Mouse (Mus musculus): ENCODE results near the gene C2cd3. TPM values are rescaled to one million over a fixed set of nuclear protein-coding genes. Genes with fewer than 3 reads are reported as not detected.

Gene C2cd3
- polyA plus RNA-seq, 1 experiment, result 28.9 TPM

GRCm38 (mm10) chr7:100501844-100502373 lies 129.9 kb downstream of the C2cd3 start:
- Histone ChIP-seq H3K9ac (ENCODE audit: low read depth, poor library complexity, severe bottlenecking) (no peak overlapping the region), H3K4me3 (ENCODE audit: low read depth, low read length) (no peak overlapping the region), H3K27ac (ENCODE audit: insufficient read depth, low read length) (peak overlapping the region; percentile 80), H3K27me3 (ENCODE audit: control insufficient read depth, insufficient read depth, low read length, poor library complexity, severe bottlenecking) (no peaks in the 10 kb centered on the region), H3K4me1 (ENCODE audit: control insufficient read depth, insufficient read depth, low read length) (peaks cover 14% of the 10 kb centered on the region), H3K9me3 (replicated peaks; ENCODE audit: control insufficient read depth, insufficient read depth, low read length, poor library complexity, severe bottlenecking) (no peaks in the 10 kb centered on the region), H3K36me3 (ENCODE audit: control insufficient read depth, insufficient read depth, low read length, poor library complexity, severe bottlenecking) (peaks cover 19% of the 10 kb centered on the region)
- no peak; the same call in 1 of the 2 replicates for TF ChIP-seq EP300 (IDR thresholded peaks at IDR 0.05; ENCODE audit: insufficient read depth, low read depth, low read length)

- Histone ChIP-seq H3K9me3 (replicated peaks; ENCODE audit: control insufficient read depth, insufficient read depth, low read length, poor library complexity, severe bottlenecking) (no peaks in the 10 kb centered on the region), H3K4me3 (ENCODE audit: low read depth, low read length) (no peak overlapping the region), H3K27ac (ENCODE audit: insufficient read depth, low read length) (peak overlapping the region; percentile 62), H3K36me3 (ENCODE audit: control insufficient read depth, insufficient read depth, low read length, poor library complexity, severe bottlenecking) (peaks cover 19% of the 10 kb centered on the region), H3K9ac (ENCODE audit: low read depth, poor library complexity, severe bottlenecking) (no peak overlapping the region), H3K4me1 (ENCODE audit: control insufficient read depth, insufficient read depth, low read length) (peaks cover 14% of the 10 kb centered on the region), H3K27me3 (ENCODE audit: control insufficient read depth, insufficient read depth, low read length, poor library complexity, severe bottlenecking) (no peaks in the 10 kb centered on the region)
- TF ChIP-seq CTCF (IDR thresholded peaks at IDR 0.05; ENCODE audit: low read depth, low read length) (no peak), POLR2A (IDR thresholded peaks at IDR 0.05; ENCODE audit: insufficient read depth, low read length) (no peak), EP300 (IDR thresholded peaks at IDR 0.05; ENCODE audit: insufficient read depth, low read depth, low read length) (0 out of 2 replicates have a peak, but pooled peaks have one; percentile 77)
Measured at GRCm38 (mm10) chr7:100502374-100502922, 130.4 kb downstream of the C2cd3 start.

GRCm38 (mm10) chr7:100503076-100503475 lies 131.0 kb downstream of the C2cd3 start:
- Histone ChIP-seq H3K36me3 (ENCODE audit: control insufficient read depth, insufficient read depth, low read length, poor library complexity, severe bottlenecking) (peaks cover 16% of the 10 kb centered on the region), H3K4me1 (ENCODE audit: control insufficient read depth, insufficient read depth, low read length) (peaks cover 14% of the 10 kb centered on the region), H3K4me3 (ENCODE audit: low read depth, low read length) (no peak overlapping the region), H3K27ac (ENCODE audit: insufficient read depth, low read length) (peak overlapping the region; percentile 62; the same call in 1 of the 2 replicates), H3K9me3 (replicated peaks; ENCODE audit: control insufficient read depth, insufficient read depth, low read length, poor library complexity, severe bottlenecking) (no peaks in the 10 kb centered on the region), H3K9ac (ENCODE audit: low read depth, poor library complexity, severe bottlenecking) (no peak overlapping the region), H3K27me3 (ENCODE audit: control insufficient read depth, insufficient read depth, low read length, poor library complexity, severe bottlenecking) (no peaks in the 10 kb centered on the region)
- no peak for TF ChIP-seq CTCF (IDR thresholded peaks at IDR 0.05; ENCODE audit: low read depth, low read length)
- TF ChIP-seq EP300 (IDR thresholded peaks at IDR 0.05; ENCODE audit: insufficient read depth, low read depth, low read length), result no peak
- TF ChIP-seq POLR2A (IDR thresholded peaks at IDR 0.05; ENCODE audit: insufficient read depth, low read length), result no peak

GRCm38 (mm10) chr7:100504740-100505487 lies 132.9 kb downstream of the C2cd3 start:
- Histone ChIP-seq H3K9ac (ENCODE audit: low read depth, poor library complexity, severe bottlenecking) (no peak overlapping the region), H3K36me3 (ENCODE audit: control insufficient read depth, insufficient read depth, low read length, poor library complexity, severe bottlenecking) (peaks cover 2% of the 10 kb centered on the region; the same call in 1 of the 2 replicates), H3K9me3 (replicated peaks; ENCODE audit: control insufficient read depth, insufficient read depth, low read length, poor library complexity, severe bottlenecking) (no peaks in the 10 kb centered on the region), H3K4me3 (ENCODE audit: low read depth, low read length) (no peak overlapping the region), H3K27me3 (ENCODE audit: control insufficient read depth, insufficient read depth, low read length, poor library complexity, severe bottlenecking) (no peaks in the 10 kb centered on the region), H3K27ac (ENCODE audit: insufficient read depth, low read length) (no peak overlapping the region), H3K4me1 (ENCODE audit: control insufficient read depth, insufficient read depth, low read length) (peaks cover 14% of the 10 kb centered on the region)
- TF ChIP-seq EP300 (IDR thresholded peaks at IDR 0.05; ENCODE audit: insufficient read depth, low read depth, low read length) (no peak), CTCF (IDR thresholded peaks at IDR 0.05; ENCODE audit: low read depth, low read length) (no peak), POLR2A (IDR thresholded peaks at IDR 0.05; ENCODE audit: insufficient read depth, low read length) (no peak)

- no peak for TF ChIP-seq CTCF (IDR thresholded peaks at IDR 0.05; ENCODE audit: low read depth, low read length)
- TF ChIP-seq POLR2A (IDR thresholded peaks at IDR 0.05; ENCODE audit: insufficient read depth, low read length), result no peak
- no peak for TF ChIP-seq EP300 (IDR thresholded peaks at IDR 0.05; ENCODE audit: insufficient read depth, low read depth, low read length)
- Histone ChIP-seq H3K36me3 (ENCODE audit: control insufficient read depth, insufficient read depth, low read length, poor library complexity, severe bottlenecking) (no peaks in the 10 kb centered on the region), H3K27ac (ENCODE audit: insufficient read depth, low read length) (no peak overlapping the region)
Measured at GRCm38 (mm10) chr7:100506494-100506893, 134.5 kb downstream of the C2cd3 start.

GRCm38 (mm10) chr7:100508670-100509069 lies 136.6 kb downstream of the C2cd3 start:
- no peak overlapping the region for H3K9ac ChIP-seq (ENCODE audit: low read depth, poor library complexity, severe bottlenecking)
- TF ChIP-seq POLR2A (IDR thresholded peaks at IDR 0.05; ENCODE audit: insufficient read depth, low read length) (no peak), EP300 (IDR thresholded peaks at IDR 0.05; ENCODE audit: insufficient read depth, low read depth, low read length) (no peak)
- H3K4me1 ChIP-seq (ENCODE audit: control insufficient read depth, insufficient read depth, low read length), result peaks cover 3% of the 10 kb centered on the region

More at GRCm38 (mm10) chr7:100506494-100506893, 134.5 kb downstream of the C2cd3 start:
- Histone ChIP-seq H3K9ac (ENCODE audit: low read depth, poor library complexity, severe bottlenecking) (no peak overlapping the region), H3K4me3 (ENCODE audit: low read depth, low read length) (no peak overlapping the region), H3K4me1 (ENCODE audit: control insufficient read depth, insufficient read depth, low read length) (peaks cover 10% of the 10 kb centered on the region), H3K27me3 (ENCODE audit: control insufficient read depth, insufficient read depth, low read length, poor library complexity, severe bottlenecking) (no peaks in the 10 kb centered on the region), H3K9me3 (replicated peaks; ENCODE audit: control insufficient read depth, insufficient read depth, low read length, poor library complexity, severe bottlenecking) (no peaks in the 10 kb centered on the region)

More at GRCm38 (mm10) chr7:100508670-100509069, 136.6 kb downstream of the C2cd3 start:
- no peak overlapping the region for H3K27ac ChIP-seq (ENCODE audit: insufficient read depth, low read length)
- no peak overlapping the region for H3K4me3 ChIP-seq (ENCODE audit: low read depth, low read length)
- H3K36me3 ChIP-seq (ENCODE audit: control insufficient read depth, insufficient read depth, low read length, poor library complexity, severe bottlenecking), result no peaks in the 10 kb centered on the region
- H3K27me3 ChIP-seq (ENCODE audit: control insufficient read depth, insufficient read depth, low read length, poor library complexity, severe bottlenecking), result no peaks in the 10 kb centered on the region
- no peaks in the 10 kb centered on the region for H3K9me3 ChIP-seq (replicated peaks; ENCODE audit: control insufficient read depth, insufficient read depth, low read length, poor library complexity, severe bottlenecking)
